Mouse (Mus musculus) forebrain, postnatal 0 days (tissue): ENCODE results near the gene Plpp6. TPM values are rescaled to one million over a fixed set of nuclear protein-coding genes. Genes with fewer than 3 reads are reported as not detected.

Experiments
- ATAC-seq: fragments of 200-750 bp; cut with Nextera tagmentation; 2 replicates; pipeline ENCODE4 v1.8.0; 2017; ENCODE audit warnings: mild to moderate bottlenecking, moderate library complexity
- DNase-seq: peaks from one replicate; pipeline ENCODE4 v3.0.0-alpha.2; 2015
- H3K27ac ChIP-seq: fragments of 300-500 bp; sonication (generic); 2 replicates; pipeline ENCODE4 v1.5.1; 2014; ENCODE audit warnings: low read depth, mild to moderate bottlenecking, antibody characterized with exemption, low read length, moderate library complexity, mixed read lengths
- H3K27me3 ChIP-seq: fragments of 300-500 bp; sonication (generic); 2 replicates; pipeline ENCODE4 v1.6.1; 2014; ENCODE audit warnings: mild to moderate bottlenecking, low read length, mixed read lengths; ENCODE audit not compliant: insufficient read depth
- H3K36me3 ChIP-seq: fragments of 300-500 bp; sonication (generic); 2 replicates; pipeline ENCODE4 v1.6.1; 2014; ENCODE audit warnings: mild to moderate bottlenecking, moderate library complexity; ENCODE audit not compliant: insufficient read depth
- H3K4me1 ChIP-seq: fragments of 300-500 bp; sonication (generic); 2 replicates; pipeline ENCODE4 v1.6.1; 2014; ENCODE audit warnings: antibody characterized with exemption; ENCODE audit not compliant: insufficient read depth
- H3K4me2 ChIP-seq: fragments of 300-500 bp; sonication (generic); 2 replicates; pipeline ENCODE4 v1.6.1; 2014; ENCODE audit warnings: low read depth, mild to moderate bottlenecking, moderate library complexity
- H3K4me3 ChIP-seq: fragments of 300-500 bp; sonication (generic); 2 replicates; pipeline ENCODE4 v1.5.1; 2014; ENCODE audit warnings: low read depth, low read length, mixed read lengths
- H3K9ac ChIP-seq: fragments of 300-500 bp; sonication (generic); 2 replicates; pipeline ENCODE4 v1.6.1; 2014; ENCODE audit warnings: mild to moderate bottlenecking
- H3K9me3 ChIP-seq: fragments of 300-500 bp; sonication (generic); 2 replicates; pipeline ENCODE4 v1.6.1; 2016; ENCODE audit warnings: low read length
- CTCF ChIP-seq: sonication (generic); IDR thresholded peaks from 2 replicates; pipeline ENCODE4 v1.5.1; 2016; ENCODE audit warnings: antibody characterized with exemption, control low read depth, low read depth
- WGBS: fragments of 180-500 bp; shearing (Covaris S2); extraction: QIAGEN DNeasy Blood & Tissue Kit; methylation state at CpG from one replicate; pipeline ENCODE4 v1.1.7; 2014; 5-methylcytosine and 5-hydroxymethylcytosine counted together
- polyA plus RNA-seq: library from polyadenylated mRNA; unstranded; fragments of >200 nt; fragmentation: Nextera tagmentation; extraction: Ambion mirVana; gene quantifications from 2 replicates; pipeline ENCODE4 v1.2.1, GENCODE M21; 2015
- total RNA-seq: library from RNA; depleted of rRNA; stranded (reverse); fragments of >200 nt; gene quantifications from 2 replicates; pipeline ENCODE4 v1.2.3, GENCODE M21; 2014

The Plpp6 gene
- total and polyA plus RNA-seq, 2 experiments from 2014 or later: 17.8 to 22.6 TPM

- TF ChIP-seq CTCF: no peak
- no peak overlapping the region for H3K9ac ChIP-seq
- no peak overlapping the region for H3K4me3 ChIP-seq
Observed at GRCm38 (mm10) chr19:28929034-28929433, 34.7 kb upstream of the Plpp6 start.

GRCm38 (mm10) chr19:28934897-28935296 is 28.9 kb upstream of the Plpp6 start:
- Histone ChIP-seq H3K4me2 (no peak overlapping the region), H3K4me1 (no peaks in the 10 kb centered on the region), H3K27ac (no peak overlapping the region), H3K4me3 (no peak overlapping the region), H3K9me3 (no peaks in the 10 kb centered on the region), H3K27me3 (no peaks in the 10 kb centered on the region), H3K36me3 (no peaks in the 10 kb centered on the region), H3K9ac (no peak overlapping the region)
- 85% methylated on average over 3 of the region's 3 CpGs for WGBS
- ATAC-seq (no peak), DNase-seq (no peak)
- TF ChIP-seq CTCF: no peak

More at GRCm38 (mm10) chr19:28929034-28929433, 34.7 kb upstream of the Plpp6 start:
- Histone ChIP-seq H3K9me3 (no peaks in the 10 kb centered on the region), H3K4me2 (no peak overlapping the region), H3K36me3 (no peaks in the 10 kb centered on the region), H3K27me3 (no peaks in the 10 kb centered on the region), H3K4me1 (no peaks in the 10 kb centered on the region), H3K27ac (no peak overlapping the region)
- DNase-seq (no peak), ATAC-seq (no peak)

- no peak for DNase-seq
- no peak overlapping the region for H3K4me2 ChIP-seq
- no peaks in the 10 kb centered on the region for H3K4me1 ChIP-seq
- WGBS: 80% methylated on average over 9 of the region's 9 CpGs
- no peaks in the 10 kb centered on the region for H3K9me3 ChIP-seq
- no peak for ATAC-seq
- no peak for TF ChIP-seq CTCF
- H3K9ac ChIP-seq: no peak overlapping the region
- no peak overlapping the region for H3K4me3 ChIP-seq
- H3K27ac ChIP-seq: no peak overlapping the region
- no peaks in the 10 kb centered on the region for H3K27me3 ChIP-seq
- no peaks in the 10 kb centered on the region for H3K36me3 ChIP-seq
Observed at GRCm38 (mm10) chr19:28940135-28940874, 23.4 kb upstream of the Plpp6 start.

GRCm38 (mm10) chr19:28941271-28941670 is 22.5 kb upstream of the Plpp6 start:
- no peak for TF ChIP-seq CTCF
- no peaks in the 10 kb centered on the region for H3K36me3 ChIP-seq
- DNase-seq (no peak), ATAC-seq (no peak)
- no peak overlapping the region for H3K27ac ChIP-seq
- H3K4me1 ChIP-seq: no peaks in the 10 kb centered on the region
- 74% methylated on average over 4 of the region's 4 CpGs for WGBS
- H3K9me3 ChIP-seq: no peaks in the 10 kb centered on the region
- no peak overlapping the region for H3K9ac ChIP-seq
- H3K4me2 ChIP-seq: no peak overlapping the region
- no peak overlapping the region for H3K4me3 ChIP-seq
- H3K27me3 ChIP-seq: no peaks in the 10 kb centered on the region

GRCm38 (mm10) chr19:28946782-28947181 is 17.0 kb upstream of the Plpp6 start:
- TF ChIP-seq CTCF: no peak

GRCm38 (mm10) chr19:28947311-28947710 is 16.4 kb upstream of the Plpp6 start:
- Histone ChIP-seq H3K9ac (no peak overlapping the region), H3K27me3 (no peaks in the 10 kb centered on the region), H3K4me3 (no peak overlapping the region), H3K9me3 (no peaks in the 10 kb centered on the region), H3K4me2 (no peak overlapping the region), H3K27ac (no peak overlapping the region), H3K36me3 (no peaks in the 10 kb centered on the region), H3K4me1 (no peaks in the 10 kb centered on the region)
- ATAC-seq (no peak), DNase-seq (no peak)
- no peak for TF ChIP-seq CTCF
- WGBS: 58% methylated on average over 2 of the region's 2 CpGs

More at GRCm38 (mm10) chr19:28946782-28947181, 17.0 kb upstream of the Plpp6 start:
- H3K4me3 ChIP-seq: no peak overlapping the region
- DNase-seq (no peak), ATAC-seq (no peak)
- no peak overlapping the region for H3K4me2 ChIP-seq
- no peak overlapping the region for H3K9ac ChIP-seq
- H3K4me1 ChIP-seq: no peaks in the 10 kb centered on the region
- H3K36me3 ChIP-seq: no peaks in the 10 kb centered on the region
- no peaks in the 10 kb centered on the region for H3K9me3 ChIP-seq
- H3K27me3 ChIP-seq: no peaks in the 10 kb centered on the region
- 47% methylated on average over 4 of the region's 4 CpGs for WGBS
- no peak overlapping the region for H3K27ac ChIP-seq

GRCm38 (mm10) chr19:28951251-28951650 is 12.5 kb upstream of the Plpp6 start:
- no peak overlapping the region for H3K9ac ChIP-seq
- H3K36me3 ChIP-seq: no peaks in the 10 kb centered on the region
- H3K4me3 ChIP-seq: no peak overlapping the region
- H3K9me3 ChIP-seq: no peaks in the 10 kb centered on the region
- no peak overlapping the region for H3K27ac ChIP-seq
- no peaks in the 10 kb centered on the region for H3K4me1 ChIP-seq
- no peaks in the 10 kb centered on the region for H3K27me3 ChIP-seq
- no peak for TF ChIP-seq CTCF
- DNase-seq (no peak), ATAC-seq (no peak)
- WGBS: 33% methylated on average over 5 of the region's 5 CpGs
- no peak overlapping the region for H3K4me2 ChIP-seq
